Mouse (Mus musculus): Measurements from ENCODE around the gene Fancd2os. TPM values are rescaled to one million over a fixed set of nuclear protein-coding genes. Genes with fewer than 3 reads are reported as not detected.
A peak's percentile ranks its signal among the peaks of the same experiment; 100 is the strongest.

Gene Fancd2os
- total RNA-seq (2012; rRNA removed) (0.12 and 0.13 TPM in 2 replicates), polyA plus RNA-seq (2012; ENCODE audit: insufficient read depth in 1 of 2, insufficient read length in 2 of 2, low read depth in 1 of 2, low replicate concordance in 2 of 2, missing spikeins in 1 of 2) (under 1 TPM in 1 of 2 experiments, not detected in 1; 0.22 TPM)

DNA sequence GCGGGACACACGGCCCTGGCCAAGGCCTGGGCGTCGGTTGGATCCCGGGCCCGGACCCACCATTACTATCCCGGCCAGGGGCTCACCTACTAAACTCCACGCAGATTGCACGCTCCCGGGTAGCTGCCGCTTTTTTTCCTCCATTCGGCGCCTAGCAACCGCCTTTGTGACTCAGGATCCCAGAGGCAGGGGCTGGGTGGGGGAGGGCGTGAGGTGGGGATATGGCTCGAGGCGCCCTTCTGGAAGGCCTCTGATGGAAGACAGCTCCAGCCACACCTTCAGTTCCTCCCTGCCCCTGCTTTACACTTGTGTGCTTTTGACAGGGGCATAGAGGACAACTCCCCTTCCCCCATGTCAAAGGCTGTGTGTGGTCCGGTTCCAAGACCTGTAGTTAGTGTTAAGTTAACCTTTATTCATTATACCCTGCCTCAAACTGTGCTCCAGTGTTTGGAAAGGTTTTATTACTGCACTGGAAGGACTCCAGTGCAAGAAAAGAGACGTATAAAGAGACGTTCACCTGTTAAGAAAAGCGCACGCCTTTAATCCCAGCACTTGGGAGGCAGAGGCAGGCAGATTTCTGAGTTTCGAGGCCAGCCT is at the start of gene Fancd2os:
TSS of gene Fancd2os (minus strand) at position 173 of the 597 bp plus-strand sequence.
- H3K27ac ChIP-seq (ENCODE audit: control insufficient read depth, low read depth, low read length): no peak within 1 kb of the TSS
- no peak for DNase-seq (ENCODE audit: low read depth, low spot score)
- peaks cover 0 to 2% of the 10 kb centered on the region in 2 experiments; a peak in 2 of 4 replicates for H3K36me3 ChIP-seq (ENCODE audit: control insufficient read depth in 1 of 2, insufficient read depth in 2 of 2, low read length in 2 of 2)
- TF ChIP-seq POLR2AphosphoS2 (IDR thresholded peaks at IDR 0.05; ENCODE audit: low read length) (no peak), NELFE (IDR thresholded peaks at IDR 0.05; ENCODE audit: low read depth, low read length) (no peak), CHD1 (IDR thresholded peaks at IDR 0.05; ENCODE audit: low read depth, low read length) (no peak), UBTF (IDR thresholded peaks at IDR 0.05; ENCODE audit: borderline replicate concordance, insufficient read depth, low read depth, low read length) (no peak), ETS1 (IDR thresholded peaks at IDR 0.05; ENCODE audit: low read depth, low read length) (no peak), MAZ (IDR thresholded peaks at IDR 0.05; ENCODE audit: low read depth, low read length) (no peak)
- no peak within 1 kb of the TSS for H3K9ac ChIP-seq (ENCODE audit: control insufficient read depth, low read depth, low read length, poor library complexity, severe bottlenecking)
- H3K9me3 ChIP-seq (replicated peaks; ENCODE audit: insufficient read depth, low read length): no peaks in the 10 kb centered on the region
- H3K4me3 ChIP-seq (ENCODE audit: control insufficient read depth in 1 of 2, insufficient read depth in 1 of 2, low read depth in 2 of 2, low read length in 2 of 2): no peak within 1 kb of the TSS
- no peaks in the 10 kb centered on the region for H3K27me3 ChIP-seq (ENCODE audit: control insufficient read depth in 1 of 2, insufficient read depth in 2 of 2, low read length in 2 of 2)
- peaks cover 10% of the 10 kb centered on the region for H3K79me2 ChIP-seq (ENCODE audit: control insufficient read depth, insufficient read depth, low read length, poor library complexity)
- H3K4me1 ChIP-seq (ENCODE audit: control insufficient read depth in 1 of 2, insufficient read depth in 2 of 2, low read length in 2 of 2): peaks cover 1 to 8% of the 10 kb centered on the region in 2 experiments; a peak in 3 of 4 replicates

DNA sequence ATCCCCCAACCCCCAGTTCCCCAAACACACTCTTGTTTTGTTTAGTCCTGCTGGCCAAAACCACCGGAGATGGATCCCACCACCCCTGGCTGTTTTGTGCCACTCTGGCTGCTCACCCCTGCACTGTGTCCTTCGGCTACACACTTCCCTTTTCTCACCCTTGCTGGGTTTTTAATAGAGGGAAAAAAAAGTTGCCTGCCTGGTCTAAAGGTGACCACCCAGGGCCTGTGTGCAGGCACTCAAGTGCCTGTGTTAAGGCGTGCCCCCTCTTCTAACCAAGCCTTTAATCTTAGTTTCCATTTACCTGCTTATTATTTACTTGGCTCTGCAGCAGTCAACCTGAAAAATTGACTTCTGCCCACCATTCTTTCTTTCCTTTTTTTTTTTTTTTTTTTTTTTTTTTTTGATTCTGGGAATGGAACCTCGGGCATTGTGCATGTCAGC is 49.7 kb upstream of the Fancd2os start:
- peak; percentile 48 for DNase-seq (ENCODE audit: low read depth, low spot score)
- no peak overlapping the region for H3K9ac ChIP-seq (ENCODE audit: control insufficient read depth, low read depth, low read length, poor library complexity, severe bottlenecking)
- H3K4me1 ChIP-seq (ENCODE audit: control insufficient read depth in 1 of 2, insufficient read depth in 2 of 2, low read length in 2 of 2): peaks cover 3 to 22% of the 10 kb centered on the region in 2 experiments; a peak in 2 of 4 replicates
- H3K9me3 ChIP-seq (replicated peaks; ENCODE audit: insufficient read depth, low read length): no peaks in the 10 kb centered on the region
- H3K36me3 ChIP-seq (ENCODE audit: control insufficient read depth in 1 of 2, insufficient read depth in 2 of 2, low read length in 2 of 2): peaks cover 0 to 5% of the 10 kb centered on the region in 2 experiments; a peak in 2 of 4 replicates
- no peak for TF ChIP-seq USF2 (IDR thresholded peaks at IDR 0.05; ENCODE audit: borderline replicate concordance in 1 of 2, insufficient read depth in 1 of 2, low read depth in 1 of 2, low read length in 2 of 2)
- 0 out of 4 replicates have a peak, but pooled peaks of 1 of the 2 experiments have one; percentile 28 for TF ChIP-seq EP300 (IDR thresholded peaks at IDR 0.05; ENCODE audit: low read depth in 1 of 2, low read length in 2 of 2)
- no peak for TF ChIP-seq CHD2 (IDR thresholded peaks at IDR 0.05; ENCODE audit: low read length)
- no peak for TF ChIP-seq POLR2AphosphoS5 (IDR thresholded peaks at IDR 0.05; ENCODE audit: borderline replicate concordance, low read depth, low read length)
- no peak for TF ChIP-seq E2F4 (IDR thresholded peaks at IDR 0.05; ENCODE audit: borderline replicate concordance, low read depth, low read length)
- no peak for TF ChIP-seq ZC3H11A (IDR thresholded peaks at IDR 0.05; ENCODE audit: low read depth, low read length)
- TF ChIP-seq ELF1 (IDR thresholded peaks at IDR 0.05; ENCODE audit: low read depth, low read length): no peak
- no peak for TF ChIP-seq POLR2A (IDR thresholded peaks at IDR 0.05; ENCODE audit: control insufficient read depth in 1 of 2, insufficient read depth in 1 of 2, low read depth in 1 of 2, low read length in 2 of 2, poor library complexity in 1 of 2)
- no peak for TF ChIP-seq TCF12 (IDR thresholded peaks at IDR 0.05; ENCODE audit: low read depth, low read length)
- no peak for TF ChIP-seq SIN3A (IDR thresholded peaks at IDR 0.05; ENCODE audit: low read length)
- TF ChIP-seq JUND (IDR thresholded peaks at IDR 0.05; ENCODE audit: low read depth, low read length): no peak
- no peak for TF ChIP-seq ZMIZ1 (IDR thresholded peaks at IDR 0.05; ENCODE audit: low read depth, low read length)
- TF ChIP-seq UBTF (IDR thresholded peaks at IDR 0.05; ENCODE audit: borderline replicate concordance, insufficient read depth, low read depth, low read length): no peak
- peak; percentile 84 for TF ChIP-seq ZNF384 (IDR thresholded peaks at IDR 0.05; ENCODE audit: low read depth, low read length)
- TF ChIP-seq USF1 (IDR thresholded peaks at IDR 0.05; ENCODE audit: low read depth, low read length): no peak
- no peaks in the 10 kb centered on the region for H3K27me3 ChIP-seq (ENCODE audit: control insufficient read depth in 1 of 2, insufficient read depth in 2 of 2, low read length in 2 of 2)
- H3K27ac ChIP-seq (ENCODE audit: control insufficient read depth, low read depth, low read length): no peak overlapping the region; the same call in 1 of the 2 replicates
- no peak overlapping the region for H3K4me3 ChIP-seq (ENCODE audit: control insufficient read depth in 1 of 2, insufficient read depth in 1 of 2, low read depth in 2 of 2, low read length in 2 of 2)
- no peaks in the 10 kb centered on the region for H3K79me2 ChIP-seq (ENCODE audit: control insufficient read depth, insufficient read depth, low read length, poor library complexity)

Measured in MEL (cell line).